Mouse (Mus musculus) heart, adult 9 months (tissue): Measurements from ENCODE around the gene Fam221b.

ENCODE experiments used
- DNase-seq, 2 experiments: peaks; one replicate each; pipeline ENCODE4 v3.0.0; 2022; ENCODE audit warnings: low spot score in 2 of 2

Fam221b gene

DNA sequence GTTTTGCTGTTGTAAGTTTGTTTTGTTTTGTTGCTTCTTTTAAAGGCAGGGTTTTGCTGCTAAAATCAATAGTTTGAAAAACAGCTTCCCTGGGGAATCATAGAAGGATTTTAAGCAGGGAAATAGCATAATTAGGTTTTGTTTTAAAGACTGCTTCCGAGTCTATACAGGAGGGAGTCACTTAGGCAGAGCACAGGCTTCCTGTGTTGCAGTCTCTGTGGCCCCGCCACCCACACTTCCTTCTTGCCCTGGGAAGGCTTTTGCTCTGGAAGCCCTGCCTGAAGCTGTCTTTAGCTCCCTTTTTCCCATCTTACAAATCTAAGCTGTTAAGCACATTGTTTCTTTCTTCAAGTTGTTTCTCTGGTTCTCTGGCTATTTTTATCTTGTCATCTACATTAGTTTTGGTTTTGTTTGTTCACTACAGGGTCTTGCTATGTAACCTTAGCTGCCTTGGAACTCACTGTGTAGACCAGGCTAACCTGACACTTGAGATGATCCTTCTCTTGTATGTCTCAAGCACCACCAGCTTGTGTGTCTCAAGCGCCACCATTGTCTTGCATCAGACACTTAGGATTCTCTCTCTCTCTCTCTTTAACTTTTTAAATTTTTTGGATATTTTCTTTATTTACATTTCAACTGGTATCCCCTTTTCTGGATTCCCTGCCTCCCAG lies 55.8 kb downstream of the Fam221b start:
- no peak for DNase-seq

DNA sequence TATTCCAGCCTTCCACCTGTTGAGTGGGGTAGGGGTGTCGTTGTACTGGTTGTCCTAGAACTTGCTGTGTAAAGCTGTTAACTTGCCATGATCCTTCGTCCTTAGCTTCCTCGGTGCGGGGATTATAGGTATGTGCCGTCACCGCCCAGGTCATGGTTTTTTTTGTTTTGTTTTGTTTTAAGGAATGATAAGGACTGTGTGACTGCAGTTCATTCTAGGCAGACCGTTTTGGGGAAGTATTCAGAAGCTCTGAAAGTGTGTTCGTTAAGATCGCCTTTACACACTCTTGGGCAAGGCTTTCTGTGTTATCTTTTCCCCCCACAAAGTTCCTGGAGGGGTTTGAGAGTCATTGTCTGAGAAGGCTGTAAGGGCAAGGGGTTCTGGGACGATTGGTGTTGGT lies 56.4 kb downstream of the Fam221b start:
- DNase-seq, result no peak
